10 mouse cellular contexts compared by ENCODE assay signal in genomic region chr8:87837266-87837665, GRCm38 (mm10).
DNase-seq lines count a peak whose midpoint lies in the region; ATAC-seq and TF ChIP-seq lines count a peak whose summit lies in the region.
"Had no signal": no experiment of that assay in that cellular context is flagged by ENCODE, and none has a peak within 500 bp of the region (broad histone marks: within the 10 kb centered on the region; RNA-seq: fewer than 3 reads in every experiment).

No protein-coding gene starts in this region.

- peaks cover 64% of the 10 kb centered on the region for H3K4me1 ChIP-seq in forebrain, embryonic 15.5 days
- peaks cover 75% of the 10 kb centered on the region for H3K4me1 ChIP-seq in limb, embryonic 12.5 days (replicated peaks)
- H3K4me1 ChIP-seq in stomach, embryonic 15.5 days, result peaks cover 35% of the 10 kb centered on the region
- H3K4me1 ChIP-seq in liver, embryonic 12.5 days, result peaks cover 12% of the 10 kb centered on the region; the same call in 1 of the 2 replicates

- H3K4me3 ChIP-seq in layer of hippocampus, adult 2 months, result no peak overlapping the region; the same call in 1 of the 2 replicates
- H3K4me3 ChIP-seq in forebrain, embryonic 15.5 days, result no peak overlapping the region
- peak overlapping the region; percentile 14; the same call in 1 of the 2 replicates for H3K4me3 ChIP-seq in limb, embryonic 12.5 days (replicated peaks)
- no peak overlapping the region for H3K4me3 ChIP-seq in stomach, embryonic 15.5 days (replicated peaks)
- no peak overlapping the region for H3K4me3 ChIP-seq in liver, embryonic 12.5 days
- H3K4me3 ChIP-seq: liver, embryonic 13.5 days had no signal

- ATAC-seq in forebrain, embryonic 15.5 days (replicated peaks), result peak; percentile 6
- ATAC-seq in limb, embryonic 12.5 days (ENCODE audit: insufficient number of reproducible peaks, insufficient read depth, low FRiP score, low TSS enrichment, low read depth), result peak; percentile 59
- ATAC-seq in stomach, embryonic 15.5 days (ENCODE audit: insufficient read depth, low FRiP score, low read depth), result peak; percentile 20; the same call in 1 of the 2 replicates
- no peak for ATAC-seq in liver, embryonic 12.5 days

- no peaks in the 10 kb centered on the region for H3K36me3 ChIP-seq in forebrain, embryonic 15.5 days
- H3K36me3 ChIP-seq in limb, embryonic 12.5 days, result peaks cover 3% of the 10 kb centered on the region; the same call in 1 of the 2 replicates
- no peaks in the 10 kb centered on the region for H3K36me3 ChIP-seq in stomach, embryonic 15.5 days
- no peaks in the 10 kb centered on the region for H3K36me3 ChIP-seq in liver, embryonic 12.5 days
- H3K36me3 ChIP-seq: liver, embryonic 13.5 days had no signal

- 6% methylated on average over 6 of the region's 6 CpGs for WGBS in forebrain, embryonic 15.5 days
- WGBS in limb, embryonic 12.5 days, result 0% methylated on average over 6 of the region's 6 CpGs
- 45% methylated on average over 6 of the region's 6 CpGs for WGBS in stomach, embryonic 15.5 days
- WGBS in liver, embryonic 12.5 days (ENCODE audit: insufficient replicate concordance), result 61% methylated on average over 5 of the region's 6 CpGs

- H3K27me3 ChIP-seq in forebrain, embryonic 15.5 days, result no peaks in the 10 kb centered on the region
- no peaks in the 10 kb centered on the region for H3K27me3 ChIP-seq in limb, embryonic 12.5 days
- no peaks in the 10 kb centered on the region for H3K27me3 ChIP-seq in stomach, embryonic 15.5 days (replicated peaks)
- H3K27me3 ChIP-seq in liver, embryonic 12.5 days (replicated peaks), result peaks cover 29% of the 10 kb centered on the region
- H3K27me3 ChIP-seq: liver, embryonic 13.5 days had no signal

- peak overlapping the region; percentile 29 for H3K4me2 ChIP-seq in forebrain, embryonic 15.5 days (replicated peaks)
- peak overlapping the region; percentile 51 for H3K4me2 ChIP-seq in limb, embryonic 12.5 days
- H3K4me2 ChIP-seq in stomach, embryonic 15.5 days, result peak overlapping the region; percentile 20; the same call in 1 of the 2 replicates
- no peak overlapping the region for H3K4me2 ChIP-seq in liver, embryonic 12.5 days
- H3K4me2 ChIP-seq: liver, embryonic 13.5 days had no signal

- H3K27ac ChIP-seq in layer of hippocampus, adult 2 months, result 0 out of 2 replicates have a peak overlapping the region, but pooled peaks have one; percentile 24
- peak overlapping the region; percentile 87 for H3K27ac ChIP-seq in forebrain, embryonic 15.5 days (replicated peaks)
- peak overlapping the region; percentile 97 for H3K27ac ChIP-seq in limb, embryonic 12.5 days
- peak overlapping the region; percentile 19; the same call in 1 of the 2 replicates for H3K27ac ChIP-seq in stomach, embryonic 15.5 days
- no peak overlapping the region for H3K27ac ChIP-seq in liver, embryonic 12.5 days
- H3K27ac ChIP-seq: liver, embryonic 13.5 days had no signal

- no peak for TF ChIP-seq CTCF in layer of hippocampus, adult 2 months (conservative IDR thresholded peaks at IDR 0.05)

- DNase-seq in layer of hippocampus, adult 2 months (ENCODE audit: low spot score in 2 of 2), result no peak
- DNase-seq in layer of hippocampus, adult 8-10 months (ENCODE audit: low spot score in 2 of 2), result no peak
- no peak for DNase-seq in gastrocnemius, adult 8-10 months (ENCODE audit: low spot score in 2 of 2)
- DNase-seq: cerebellum, adult 9-10 months; liver, embryonic 13.5 days; thymus, postnatal 36 days had no signal

- 0 out of 2 replicates have a peak overlapping the region, but pooled peaks have one; percentile 2 for H3K9ac ChIP-seq in forebrain, embryonic 15.5 days (replicated peaks)
- 0 out of 2 replicates have a peak overlapping the region, but pooled peaks have one; percentile 45 for H3K9ac ChIP-seq in limb, embryonic 12.5 days (replicated peaks)
- H3K9ac ChIP-seq in stomach, embryonic 15.5 days, result no peak overlapping the region
- H3K9ac ChIP-seq in liver, embryonic 12.5 days, result no peak overlapping the region
- H3K9ac ChIP-seq: liver, embryonic 13.5 days had no signal

- H3K9me3 ChIP-seq in forebrain, embryonic 15.5 days, result no peaks in the 10 kb centered on the region
- H3K9me3 ChIP-seq in limb, embryonic 12.5 days, result no peaks in the 10 kb centered on the region
- H3K9me3 ChIP-seq in stomach, embryonic 15.5 days, result no peaks in the 10 kb centered on the region
- no peaks in the 10 kb centered on the region for H3K9me3 ChIP-seq in liver, embryonic 12.5 days (replicated peaks)
- H3K9me3 ChIP-seq: liver, embryonic 13.5 days had no signal

Comparison
In these comparisons a context has a peak if more than half of its experiments do, and no peak if none do; other contexts are left out.
1. H3K9ac ChIP-seq: peak in forebrain, embryonic 15.5 days (single experiment) and limb, embryonic 12.5 days (single experiment); none in stomach, embryonic 15.5 days (single experiment) and liver, embryonic 12.5 days (single experiment).